Mouse (Mus musculus): ENCODE results near the gene 2210017I01Rik. TPM values are rescaled to one million over a fixed set of nuclear protein-coding genes. Genes with fewer than 3 reads are reported as not detected.

2210017I01Rik gene
- total RNA-seq (2021) = not detected in 2 replicates
- long read RNA-seq, experiment 1 = 0 reads
- long read RNA-seq, experiment 2 = 0 reads

DNA sequence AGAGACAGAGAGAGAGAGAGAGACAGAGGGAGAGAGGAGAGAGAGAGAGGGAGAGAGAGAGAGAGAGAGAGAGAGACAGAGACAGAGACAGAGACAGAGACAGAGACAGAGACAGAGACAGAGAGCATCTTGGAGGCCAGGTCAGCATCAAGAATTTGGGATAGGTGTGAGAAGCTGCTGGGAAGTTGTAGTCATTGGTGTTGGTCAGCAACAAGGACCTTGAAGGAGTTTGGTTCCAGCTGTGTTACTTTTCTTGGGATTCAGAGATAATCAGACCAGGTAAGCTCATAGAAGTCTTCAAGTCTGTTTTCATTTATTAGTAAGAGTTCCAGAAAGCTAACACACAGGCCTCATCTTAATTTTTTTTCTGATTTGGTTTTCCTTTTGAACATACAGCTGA lies at the start of gene 2210017I01Rik:
Gene 2210017I01Rik, minus strand, starts transcription at position 101 of the 400 bp plus-strand sequence.
- no peak for DNase-seq

DNA sequence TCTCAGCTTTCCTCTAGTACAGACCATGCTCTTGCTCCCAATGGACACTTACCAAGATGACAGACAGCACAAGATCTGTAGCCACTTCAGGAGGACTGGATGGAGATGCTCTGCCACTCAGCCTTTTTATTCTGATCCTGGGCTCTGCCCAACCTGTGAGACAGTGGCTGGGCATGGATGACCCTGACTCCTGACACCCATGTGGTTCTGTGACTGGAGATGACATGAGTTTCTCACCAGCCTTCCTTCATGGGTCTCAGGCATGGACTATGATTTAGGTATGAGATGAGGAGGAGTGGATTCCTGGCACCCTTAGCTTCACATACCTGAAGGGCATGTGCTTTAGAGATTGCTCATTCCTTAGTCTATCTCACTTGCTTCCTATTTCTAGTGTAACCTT lies 49.5 kb upstream of the 2210017I01Rik start, which contains the start of gene Lce1b:
Gene Lce1b, minus strand, starts transcription at position 101 of the 400 bp plus-strand sequence.
- DNase-seq = no peak

DNA sequence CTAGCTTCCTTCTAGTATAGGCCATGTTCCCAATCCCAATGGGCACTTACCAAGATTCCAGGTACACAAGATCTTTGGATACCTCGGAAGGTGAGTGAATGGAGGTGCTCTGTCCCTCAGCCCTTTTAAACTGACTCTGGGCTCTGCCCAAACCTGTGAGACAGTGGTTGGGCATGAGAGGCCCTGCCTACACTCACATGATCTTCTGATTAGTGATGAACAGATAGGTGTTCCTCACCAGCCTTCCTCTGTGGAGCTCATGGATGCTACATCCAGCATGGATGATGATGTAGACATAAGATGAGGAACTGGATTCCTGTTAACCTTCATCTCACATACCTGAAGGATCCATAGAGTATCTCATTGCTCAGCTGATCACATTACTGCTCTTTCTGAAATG lies 40.9 kb upstream of the 2210017I01Rik start, which contains the start of gene Lce1a1:
Gene Lce1a1, minus strand, starts transcription at position 101 of the 400 bp plus-strand sequence.
- DNase-seq = no peak

DNA sequence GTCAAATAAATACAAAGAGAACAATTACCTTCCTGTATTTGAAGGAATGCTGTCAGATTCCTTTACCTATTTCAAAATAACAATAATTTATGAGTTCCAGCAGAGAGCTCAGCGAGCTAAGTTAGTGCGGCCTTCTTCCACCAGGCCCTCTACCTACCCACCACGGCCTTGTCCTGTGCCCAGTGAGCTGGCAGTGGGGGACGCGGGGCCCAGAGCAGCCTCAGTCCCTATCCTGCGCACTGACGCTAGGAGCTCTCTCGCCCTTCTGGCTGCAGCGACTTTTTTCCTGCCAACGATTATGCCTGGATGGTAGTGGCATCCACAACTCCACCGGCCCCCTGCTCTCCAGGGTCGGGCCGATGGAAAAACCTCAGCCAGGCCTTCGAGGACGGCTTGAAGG lies 32.6 kb upstream of the 2210017I01Rik start:
- no peak for DNase-seq

DNA sequence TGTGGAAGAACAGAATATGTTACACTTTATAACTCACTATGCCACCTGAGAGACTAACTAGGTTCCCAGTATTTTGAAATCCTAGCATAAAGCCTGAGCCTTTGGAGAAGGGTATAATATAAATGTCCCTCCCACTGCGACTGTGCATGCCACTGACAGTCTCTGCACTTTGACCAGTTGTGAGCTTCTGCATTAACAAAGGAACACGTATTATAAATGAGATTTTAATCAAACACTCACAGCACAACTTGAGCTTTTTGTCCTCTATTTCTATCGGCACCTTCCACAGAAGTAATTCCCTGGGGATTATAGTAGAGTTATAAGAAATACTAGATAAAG lies 31.3 kb upstream of the 2210017I01Rik start:
- DNase-seq = no peak

DNA sequence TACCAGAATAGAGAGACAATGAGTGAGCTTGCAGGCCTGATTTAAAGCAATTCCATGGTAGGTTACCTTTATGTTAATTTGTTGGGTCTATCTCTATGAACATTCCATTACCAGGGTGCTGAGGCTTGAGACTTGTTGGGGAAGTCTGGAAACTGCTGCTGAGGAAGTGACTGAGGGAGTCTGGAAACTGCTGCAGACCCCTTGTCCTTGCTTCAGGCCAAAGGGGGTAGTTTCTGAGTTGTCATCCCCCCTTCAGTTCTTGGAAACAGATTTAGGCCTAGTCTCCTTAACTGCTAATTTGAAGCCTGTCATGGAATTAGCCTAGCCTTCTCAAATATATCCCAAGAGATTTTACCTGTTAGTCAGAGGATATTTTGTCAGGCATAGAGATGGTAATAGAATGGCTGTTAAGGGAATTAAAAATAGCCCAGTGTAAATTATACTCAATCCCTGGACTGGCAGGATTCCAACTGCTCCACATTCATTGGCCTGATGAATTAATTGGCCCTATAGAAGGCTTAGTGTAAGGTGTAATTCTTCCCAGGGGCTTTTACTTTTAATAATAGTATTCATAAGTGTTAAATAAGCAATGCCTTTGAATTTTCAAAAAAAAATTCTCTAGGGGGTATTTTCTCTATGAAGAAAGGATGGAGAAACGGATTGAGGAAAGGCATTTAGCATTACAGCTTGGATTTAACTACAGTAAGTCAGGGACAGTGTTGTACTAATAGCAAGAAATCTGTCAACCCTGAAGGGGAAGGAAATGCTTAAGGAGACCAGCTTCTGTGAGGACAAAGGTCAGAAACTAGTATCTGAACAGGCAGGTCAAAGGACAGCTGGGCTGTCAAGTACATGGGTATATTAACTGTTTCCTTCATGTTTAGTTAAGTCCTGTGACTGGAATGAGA lies 30.7 kb upstream of the 2210017I01Rik start:
- no peak for DNase-seq

DNA sequence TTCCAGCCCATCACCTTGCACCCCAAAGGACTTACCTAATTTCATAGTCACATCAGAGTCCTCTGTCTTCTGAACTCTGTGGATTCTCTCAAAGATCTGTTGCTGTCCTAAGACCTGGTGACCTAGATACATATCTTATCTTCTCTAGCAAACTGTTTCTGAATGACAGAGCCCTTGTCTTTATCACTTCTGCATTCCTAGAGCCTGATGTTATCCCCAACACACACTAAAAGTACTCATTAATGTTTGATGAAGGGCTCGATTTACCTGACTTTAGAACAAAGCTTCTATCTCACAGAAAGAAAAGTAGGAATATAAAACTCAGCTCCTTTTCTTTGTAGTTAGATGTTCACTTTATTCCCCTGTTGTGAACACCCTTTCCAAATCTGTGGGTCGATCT lies 14.3 kb upstream of the 2210017I01Rik start, which contains the start of gene Lce6a:
Gene Lce6a, minus strand, starts transcription at position 101 of the 400 bp plus-strand sequence.
- DNase-seq = no peak

DNA sequence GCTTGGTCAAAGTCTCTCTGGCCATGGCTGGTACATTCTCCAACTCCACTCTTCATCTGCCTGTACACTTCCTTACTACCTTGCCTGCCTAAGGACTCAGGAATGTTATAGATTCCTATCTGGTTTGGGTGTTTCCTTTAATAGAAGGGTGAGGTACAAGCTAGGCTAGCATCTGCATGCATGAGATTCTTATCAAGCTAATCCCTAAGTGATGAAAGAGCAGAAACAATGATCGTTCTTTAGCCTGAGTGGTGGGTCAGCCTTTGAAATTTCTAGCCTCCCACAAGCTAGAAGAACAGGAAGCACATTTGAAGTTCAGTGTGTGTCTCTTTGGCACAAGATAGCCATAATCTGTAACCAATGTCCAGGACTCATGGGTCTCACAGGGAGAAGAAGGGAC lies 2.5 kb upstream of the 2210017I01Rik start:
- DNase-seq = no peak

DNA sequence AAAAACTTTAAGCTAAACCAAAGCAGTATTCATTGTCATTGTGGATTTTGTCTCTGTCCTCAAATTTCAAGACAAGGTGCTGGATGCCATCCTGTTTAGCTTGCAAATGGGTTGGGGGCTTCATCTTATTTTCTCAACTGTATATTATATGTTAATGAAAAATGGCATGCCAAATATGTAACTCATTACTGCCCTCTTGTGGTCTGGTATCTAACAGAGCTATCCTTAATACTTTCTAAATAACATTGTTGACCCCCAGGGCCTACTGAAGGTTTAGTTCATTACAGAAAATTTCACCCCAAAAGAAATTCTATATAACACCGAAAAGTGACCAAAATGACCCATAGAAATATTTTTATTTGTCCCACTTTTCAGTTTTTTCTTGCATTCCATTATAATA lies 5.1 kb downstream of the 2210017I01Rik start:
- DNase-seq = no peak

DNA sequence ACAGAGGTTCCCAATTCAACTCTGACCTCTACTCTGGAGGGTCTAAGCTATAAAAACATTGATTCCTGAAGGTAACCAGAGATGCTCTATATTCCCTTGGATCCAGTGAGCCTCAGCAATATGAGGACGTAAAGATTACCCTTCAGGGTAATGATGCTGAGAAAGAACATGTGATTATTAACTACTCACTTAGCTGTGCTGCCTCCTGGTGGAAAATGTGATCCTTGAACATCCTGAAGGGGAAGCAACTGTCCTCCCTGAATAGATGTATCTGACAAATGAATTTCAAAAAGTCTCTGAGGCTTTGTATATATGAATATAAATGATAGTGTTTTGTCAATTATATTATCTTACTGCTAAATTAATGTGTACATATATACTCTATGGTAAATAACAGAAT lies 6.8 kb downstream of the 2210017I01Rik start:
- DNase-seq = no peak

DNA sequence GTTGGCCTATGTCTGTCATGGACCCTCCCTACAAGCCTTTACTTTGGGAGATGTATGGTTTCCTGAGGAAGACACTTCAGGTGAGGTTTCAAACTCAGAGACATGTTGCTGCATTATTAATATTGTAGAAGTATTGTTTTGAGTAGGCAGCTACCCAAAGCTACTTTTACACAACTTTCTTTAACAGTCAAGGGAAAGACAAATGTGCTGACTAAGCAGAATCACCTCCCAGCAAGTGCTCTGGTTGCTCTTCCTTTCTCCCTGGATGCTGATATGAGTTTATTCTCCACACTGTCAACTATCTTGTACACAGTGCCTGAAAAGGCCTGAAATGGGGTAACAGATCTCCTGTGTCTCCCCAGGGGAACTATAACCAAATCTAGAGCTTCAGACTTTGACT lies 7.3 kb downstream of the 2210017I01Rik start:
- no peak for DNase-seq

DNA sequence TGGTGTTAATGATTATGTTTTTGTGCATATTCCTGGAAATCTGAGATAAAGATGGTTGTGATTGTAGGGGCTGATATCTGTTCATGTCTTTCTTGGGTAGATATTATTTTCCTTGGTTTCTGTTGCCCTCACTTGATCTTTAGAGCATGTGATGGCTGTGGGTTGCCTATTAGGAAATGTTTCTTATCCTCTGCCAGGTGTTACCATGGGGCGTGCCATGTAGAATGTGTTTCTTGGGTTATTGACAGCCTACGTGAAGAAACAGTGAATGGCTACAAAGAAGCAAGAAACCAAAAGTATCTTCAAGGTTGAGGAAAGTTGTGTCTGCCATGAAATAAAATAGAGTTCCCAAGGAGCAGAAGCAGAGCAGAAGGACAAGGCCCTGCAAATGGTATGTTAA lies 8.9 kb downstream of the 2210017I01Rik start:
- DNase-seq = no peak

DNA sequence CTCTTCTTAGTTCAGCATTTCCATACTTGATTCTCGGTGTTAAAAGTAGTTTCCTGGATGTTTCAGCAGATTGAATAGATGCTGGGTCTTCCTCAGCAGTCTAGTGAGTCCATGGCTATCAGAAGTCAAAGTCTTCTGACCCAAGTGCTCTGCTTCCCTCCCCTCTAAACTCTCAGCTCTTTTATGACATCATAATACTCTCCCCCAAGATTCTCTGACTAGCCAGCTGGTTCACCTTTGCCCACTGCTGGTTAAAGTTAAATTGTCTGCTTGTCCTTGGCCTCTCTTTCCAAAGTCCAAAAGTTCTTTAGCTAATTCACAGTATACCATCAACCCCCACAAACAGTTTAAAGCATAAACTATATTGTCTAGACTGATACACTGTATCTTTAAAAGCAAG lies 18.4 kb downstream of the 2210017I01Rik start, which contains the start of gene Smcp:
Gene Smcp, minus strand, starts transcription at position 140 of the 400 bp plus-strand sequence.
- no peak for DNase-seq

DNA sequence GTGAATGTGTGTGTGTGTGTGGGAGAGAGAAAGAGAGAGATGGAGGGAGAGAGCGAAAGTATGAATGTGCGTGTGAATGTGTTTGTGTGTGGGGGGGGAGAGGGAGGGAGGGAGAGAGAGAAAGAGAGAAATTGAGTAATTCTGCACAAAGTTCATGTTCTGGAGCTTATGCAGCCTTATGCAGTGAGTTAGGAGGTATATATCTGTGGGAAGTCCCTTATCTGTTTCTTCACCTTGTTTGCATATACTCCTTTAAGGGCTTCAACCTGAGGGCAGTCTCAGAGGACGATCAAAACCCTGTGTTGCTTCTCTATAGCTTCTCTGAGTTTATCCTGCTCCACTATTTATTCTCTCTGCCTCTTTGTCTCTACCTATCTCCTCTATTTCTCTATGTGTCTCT lies 20.1 kb downstream of the 2210017I01Rik start:
- DNase-seq = no peak

DNA sequence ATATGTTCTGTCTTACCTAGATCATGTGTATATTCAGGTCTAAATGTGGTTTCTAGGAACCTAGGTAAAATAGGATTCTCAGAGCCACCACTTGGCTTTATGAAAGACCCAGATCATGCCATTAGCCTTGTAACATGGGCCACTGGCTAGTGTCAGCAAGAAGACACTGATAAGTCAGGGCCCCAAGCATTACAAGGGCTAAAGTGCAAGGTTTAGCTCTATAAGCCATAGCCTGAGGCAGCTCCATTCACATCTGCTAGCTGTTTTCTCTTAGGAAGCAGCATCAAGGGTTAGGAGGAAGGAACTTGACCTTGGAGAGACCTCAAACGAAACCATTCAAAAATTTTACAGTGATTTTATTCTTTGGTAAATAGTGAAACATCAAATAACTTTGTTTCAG lies 22.2 kb downstream of the 2210017I01Rik start:
- no peak for DNase-seq

DNA sequence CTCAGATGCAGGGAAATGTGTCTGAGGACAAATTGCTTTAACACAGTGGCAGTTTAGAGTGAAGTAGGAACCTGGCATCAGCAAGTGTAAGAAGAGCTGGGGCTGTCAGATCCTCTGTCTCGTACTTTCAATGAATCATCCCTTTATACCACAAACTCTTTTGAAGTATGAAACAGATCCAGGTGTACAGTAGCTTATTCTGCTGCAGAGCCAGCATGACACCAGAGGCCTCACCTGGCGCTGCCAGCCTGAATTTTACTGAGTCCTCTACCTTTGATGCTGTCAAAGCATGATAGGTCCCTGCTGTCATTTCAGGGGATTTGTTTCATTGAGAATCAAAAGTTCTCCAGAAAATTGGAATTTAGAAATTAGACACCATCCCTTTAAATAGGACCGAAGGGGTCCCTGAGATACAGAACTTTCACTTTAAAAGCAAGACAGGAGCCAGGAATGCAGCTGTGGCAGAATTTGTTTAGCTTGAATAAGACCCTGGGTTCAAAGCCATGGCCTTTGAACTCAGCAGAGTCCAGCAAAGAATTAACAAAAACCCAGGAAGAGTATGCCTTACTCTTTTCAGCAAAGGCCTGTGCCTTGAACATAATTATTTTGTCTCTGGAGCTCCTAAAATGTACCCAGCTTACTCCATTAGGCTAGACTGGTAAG lies 24.0 kb downstream of the 2210017I01Rik start:
- DNase-seq = no peak

DNA sequence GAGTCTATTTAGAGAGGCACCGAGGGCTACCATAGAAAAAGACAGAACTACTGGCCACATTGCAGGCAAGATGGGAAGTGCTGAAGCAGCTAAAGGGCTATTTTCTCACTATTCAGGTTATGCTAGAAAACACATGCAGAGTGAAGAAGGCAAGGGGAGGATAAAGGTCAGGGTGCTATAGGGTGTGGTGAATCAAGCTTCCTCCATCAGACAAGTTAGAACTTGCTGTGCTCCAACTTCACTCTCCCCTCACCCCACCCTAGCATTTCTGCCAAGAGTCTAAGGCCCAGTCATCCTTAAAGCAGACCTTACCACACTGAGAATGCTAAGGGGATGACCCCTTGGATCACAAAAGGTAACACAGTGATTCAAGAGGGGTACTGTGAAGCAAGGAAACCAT lies 27.8 kb downstream of the 2210017I01Rik start:
- DNase-seq = no peak

DNA sequence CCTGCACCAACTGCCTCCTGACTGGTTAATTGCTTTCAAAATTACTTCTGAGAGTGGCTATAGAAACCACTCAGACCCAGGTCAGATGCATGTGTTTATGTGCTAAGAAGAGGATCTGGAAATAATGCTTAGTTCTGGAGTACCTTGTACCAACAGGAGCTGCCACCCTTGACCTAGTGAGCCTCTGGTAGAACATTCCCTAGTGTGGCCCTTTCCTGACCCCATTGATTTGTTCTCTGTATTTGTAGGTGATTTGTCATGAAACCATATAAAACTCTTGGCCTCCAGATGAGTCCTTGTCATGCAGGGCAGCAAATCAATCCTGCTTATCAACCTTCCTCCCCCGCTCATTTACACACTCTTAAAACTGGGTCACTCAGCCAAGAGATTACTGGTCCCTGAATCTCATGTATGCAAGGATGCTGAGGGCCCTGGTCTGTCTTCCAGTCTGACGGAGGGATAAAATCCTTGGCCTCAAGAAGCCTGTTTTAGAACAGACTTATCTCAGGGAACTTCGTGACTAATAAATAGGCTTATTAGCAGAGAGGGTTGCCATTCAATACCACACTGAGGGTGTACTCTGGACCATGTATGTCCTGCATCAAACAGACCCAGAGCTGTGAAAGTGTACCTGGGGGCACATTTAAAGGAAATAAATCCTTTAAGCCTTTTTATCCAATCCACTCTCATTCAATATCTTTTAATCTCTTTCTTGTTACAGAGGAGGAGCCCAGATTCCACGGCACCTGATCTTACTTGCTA lies 28.5 kb downstream of the 2210017I01Rik start:
- DNase-seq = no peak

DNA sequence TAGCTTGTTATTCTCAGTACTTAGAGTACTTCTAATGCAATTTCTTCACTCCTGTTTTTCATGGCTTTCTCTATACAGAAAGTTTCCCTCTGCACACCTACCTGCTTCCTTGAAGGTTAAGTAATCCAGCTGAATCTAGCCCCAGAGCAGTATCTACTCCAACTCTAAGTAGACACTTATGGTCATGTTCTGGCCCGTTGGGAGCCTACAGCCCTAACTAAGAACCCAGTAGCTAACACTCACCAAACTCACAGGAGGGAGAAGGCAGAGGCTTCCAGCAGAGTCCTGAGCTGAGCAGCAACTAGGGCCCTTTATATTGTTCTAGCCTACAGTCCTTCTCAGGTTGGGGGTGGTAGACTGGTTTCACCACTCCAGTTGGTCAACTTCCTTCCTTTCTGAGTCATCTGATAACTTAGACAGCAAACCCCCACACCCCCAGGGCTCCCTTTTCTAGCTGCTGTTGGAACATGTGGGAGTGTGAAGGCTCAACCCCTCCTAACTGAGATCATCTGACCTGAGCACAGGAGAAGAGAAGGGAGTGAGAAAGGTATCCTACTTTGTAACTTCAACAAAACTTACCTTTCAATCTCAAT lies 33.7 kb downstream of the 2210017I01Rik start, which contains the start of gene Ivl:
Gene Ivl, minus strand, starts transcription at position 287 of the 593 bp plus-strand sequence.
- DNase-seq = no peak

DNA sequence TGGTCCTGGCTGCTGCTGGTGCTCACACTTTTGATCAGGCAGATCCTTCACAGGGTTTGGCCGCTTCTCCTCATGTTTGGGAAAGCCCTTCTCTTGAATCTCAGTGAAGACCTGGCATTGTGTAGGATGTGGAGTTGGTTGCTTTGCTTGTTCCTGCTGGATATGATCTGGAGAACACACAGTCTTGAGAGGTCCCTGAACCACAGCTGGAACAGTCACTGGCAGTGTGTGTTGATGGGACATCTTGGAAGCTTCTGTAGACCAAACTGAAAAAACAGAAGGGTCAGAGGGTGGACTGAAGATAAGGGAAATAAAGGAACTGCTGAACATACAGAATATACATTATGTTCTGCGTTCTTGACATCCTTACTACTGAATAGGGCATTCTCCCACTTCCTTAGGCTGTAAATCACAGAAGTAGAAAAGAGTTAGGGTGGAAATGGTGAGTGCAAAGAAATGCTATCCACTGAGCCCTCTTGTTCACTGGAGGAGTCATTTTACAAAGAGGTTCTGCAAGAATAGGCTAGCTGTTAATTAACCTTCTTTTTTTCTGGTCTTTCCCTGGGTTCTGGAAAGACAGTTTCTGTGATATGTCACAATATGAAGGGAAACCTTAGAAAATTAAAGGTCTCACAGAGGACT lies 34.7 kb downstream of the 2210017I01Rik start:
- DNase-seq = no peak

DNA sequence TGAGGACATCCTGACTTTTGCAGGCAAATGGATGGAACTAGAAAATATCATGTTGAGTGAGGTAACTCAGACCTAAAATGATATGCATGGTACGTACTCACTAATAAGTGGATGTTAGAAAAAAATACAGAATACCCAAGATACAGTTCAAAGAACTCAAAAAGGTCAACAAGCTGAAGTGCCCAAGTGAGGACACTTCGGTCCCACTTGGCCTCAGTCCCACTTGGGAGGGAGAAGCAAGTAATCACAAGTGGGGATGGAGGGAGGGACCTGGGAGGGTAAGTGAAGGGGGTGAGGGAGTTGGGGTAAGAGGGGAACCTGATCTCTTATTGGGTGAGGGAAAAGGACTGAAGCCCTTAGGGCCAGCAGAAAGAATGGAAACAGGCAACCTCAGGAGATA lies 38.5 kb downstream of the 2210017I01Rik start:
- DNase-seq = no peak
